Mouse (Mus musculus): ENCODE measurements around the gene Mlh3. TPM values are rescaled to one million over a fixed set of nuclear protein-coding genes. Genes with fewer than 3 reads are reported as not detected.

The Mlh3 gene
- polyA plus RNA-seq, 1 experiment from 2014 or later: 8.8 TPM

GRCm38 (mm10) chr12:85297345-85297997 is 27.1 kb upstream of the Mlh3 start:
- ATAC-seq (ENCODE audit: insufficient read depth) (no peak), DNase-seq (no peak)
- Histone ChIP-seq H3K36me3 (ENCODE audit: insufficient read depth) (peaks cover 25% of the 10 kb centered on the region), H3K27me3 (ENCODE audit: insufficient read depth, low read length) (no peaks in the 10 kb centered on the region), H3K9me3 (ENCODE audit: low read depth, low read length) (peaks cover 11% of the 10 kb centered on the region; the same call in 1 of the 2 replicates), H3K4me1 (ENCODE audit: insufficient read depth) (peaks cover 5% of the 10 kb centered on the region), H3K27ac (ENCODE audit: low read depth) (no peak overlapping the region), H3K4me3 (ENCODE audit: low read depth, low read length) (no peak overlapping the region), H3K4me2 (no peak overlapping the region), H3K9ac (no peak overlapping the region)
- WGBS: 70% methylated on average over 10 of the region's 10 CpGs
- TF ChIP-seq CTCF (IDR thresholded peaks at IDR 0.05; ENCODE audit: low read depth): no peak

DNA sequence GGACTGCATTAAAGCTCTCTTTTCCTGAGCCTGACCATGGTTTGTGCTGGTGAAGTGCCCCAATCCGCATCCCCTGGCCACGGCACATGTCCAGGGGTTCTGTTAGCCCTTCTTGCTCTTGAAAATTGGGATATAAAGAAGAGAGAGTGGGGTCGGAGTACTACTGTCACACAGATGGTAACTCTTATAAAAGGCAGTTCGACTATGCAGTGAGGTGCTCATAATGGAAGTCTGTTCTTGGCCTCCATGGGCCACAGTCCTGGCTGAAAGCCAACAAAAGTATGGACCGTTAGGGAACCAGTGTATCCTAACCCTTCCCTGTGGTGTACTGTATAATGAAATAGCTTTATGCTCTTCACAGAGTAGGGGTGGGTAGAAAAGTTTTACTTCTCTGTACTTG is 26.5 kb upstream of the Mlh3 start:
- WGBS: 78% methylated on average over 5 of the region's 5 CpGs
- no peak for ATAC-seq (ENCODE audit: insufficient read depth)

GRCm38 (mm10) chr12:85295506-85295905 is 25.1 kb upstream of the Mlh3 start:
- peaks cover 5% of the 10 kb centered on the region for H3K4me1 ChIP-seq (ENCODE audit: insufficient read depth)
- peaks cover 6% of the 10 kb centered on the region for H3K36me3 ChIP-seq (ENCODE audit: insufficient read depth)
- DNase-seq: no peak
- H3K9me3 ChIP-seq (ENCODE audit: low read depth, low read length): peaks cover 11% of the 10 kb centered on the region; the same call in 1 of the 2 replicates
- H3K4me3 ChIP-seq (ENCODE audit: low read depth, low read length): no peak overlapping the region
- no peaks in the 10 kb centered on the region for H3K27me3 ChIP-seq (ENCODE audit: insufficient read depth, low read length)
- H3K27ac ChIP-seq (ENCODE audit: low read depth): no peak overlapping the region
- TF ChIP-seq CTCF (IDR thresholded peaks at IDR 0.05; ENCODE audit: low read depth): no peak
- no peak for ATAC-seq (ENCODE audit: insufficient read depth)
- 84% methylated on average over 2 of the region's 2 CpGs for WGBS
- H3K9ac ChIP-seq: no peak overlapping the region
- H3K4me2 ChIP-seq: no peak overlapping the region

More for the DNA sequence above, 26.5 kb upstream of the Mlh3 start:
- DNase-seq: no peak
- H3K9ac ChIP-seq: no peak overlapping the region
- H3K27me3 ChIP-seq (ENCODE audit: insufficient read depth, low read length): no peaks in the 10 kb centered on the region
- H3K4me3 ChIP-seq (ENCODE audit: low read depth, low read length): no peak overlapping the region
- H3K36me3 ChIP-seq (ENCODE audit: insufficient read depth): peaks cover 20% of the 10 kb centered on the region
- no peak overlapping the region for H3K27ac ChIP-seq (ENCODE audit: low read depth)
- H3K9me3 ChIP-seq (ENCODE audit: low read depth, low read length): peaks cover 11% of the 10 kb centered on the region; the same call in 1 of the 2 replicates
- TF ChIP-seq CTCF (IDR thresholded peaks at IDR 0.05; ENCODE audit: low read depth): no peak
- H3K4me2 ChIP-seq: no peak overlapping the region
- peaks cover 5% of the 10 kb centered on the region for H3K4me1 ChIP-seq (ENCODE audit: insufficient read depth)

DNA sequence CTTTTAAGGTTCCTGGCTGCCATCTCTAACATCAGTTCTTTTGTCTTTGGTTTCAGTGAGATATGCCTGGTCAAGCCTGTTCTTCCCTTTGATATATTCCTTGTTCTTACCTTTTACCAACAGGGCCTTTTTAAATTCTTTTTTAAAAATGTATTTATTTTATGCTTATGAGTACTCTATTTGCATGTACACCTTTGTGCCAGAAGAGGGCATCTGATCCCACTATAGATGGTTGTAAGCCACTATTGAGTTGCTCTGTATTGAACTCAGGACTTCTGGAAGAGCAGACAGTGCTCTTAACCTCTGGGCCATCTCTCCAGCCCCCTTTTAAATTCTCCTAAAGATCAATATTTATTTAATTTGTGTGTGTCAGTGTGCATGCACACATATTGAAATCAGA is 22.5 kb upstream of the Mlh3 start:
- H3K27ac ChIP-seq (ENCODE audit: low read depth): no peak overlapping the region
- H3K9me3 ChIP-seq (ENCODE audit: low read depth, low read length): peaks cover 11% of the 10 kb centered on the region; the same call in 1 of the 2 replicates
- no peaks in the 10 kb centered on the region for H3K27me3 ChIP-seq (ENCODE audit: insufficient read depth, low read length)
- H3K4me3 ChIP-seq (ENCODE audit: low read depth, low read length): no peak overlapping the region
- ATAC-seq (ENCODE audit: insufficient read depth) (no peak), DNase-seq (no peak)
- H3K9ac ChIP-seq: no peak overlapping the region
- TF ChIP-seq CTCF (IDR thresholded peaks at IDR 0.05; ENCODE audit: low read depth): no peak
- H3K4me2 ChIP-seq: no peak overlapping the region
- H3K4me1 ChIP-seq (ENCODE audit: insufficient read depth): 0 out of 2 replicates have a peak, but pooled peaks cover 7% of the 10 kb centered on the region
- no peaks in the 10 kb centered on the region for H3K36me3 ChIP-seq (ENCODE audit: insufficient read depth)

DNA sequence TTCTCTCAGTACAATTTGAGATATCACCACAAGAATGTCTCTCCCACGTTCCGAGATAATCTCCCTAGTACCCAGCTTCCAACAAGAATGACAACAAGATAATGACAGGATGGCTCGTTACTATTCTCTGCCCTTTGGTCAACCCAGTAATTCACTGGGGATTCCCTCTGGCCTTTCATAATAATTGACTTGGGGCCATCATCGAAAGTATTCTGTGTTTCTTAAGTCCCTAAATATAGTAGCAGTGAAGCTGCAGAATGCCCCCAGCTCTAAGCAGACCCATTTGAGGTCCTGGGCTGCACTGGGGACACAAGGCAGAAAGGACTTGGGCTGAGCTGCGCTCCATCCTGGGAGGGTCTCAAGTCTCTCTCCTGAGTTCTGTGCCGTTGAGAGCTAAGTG is 21.9 kb upstream of the Mlh3 start:
- WGBS: 77% methylated on average over 6 of the region's 6 CpGs
- TF ChIP-seq CTCF (IDR thresholded peaks at IDR 0.05; ENCODE audit: low read depth): no peak
- no peak for DNase-seq

GRCm38 (mm10) chr12:85291541-85291940 is 21.1 kb upstream of the Mlh3 start:
- Histone ChIP-seq H3K27ac (ENCODE audit: low read depth) (no peak overlapping the region), H3K9ac (no peak overlapping the region), H3K4me1 (ENCODE audit: insufficient read depth) (0 out of 2 replicates have a peak, but pooled peaks cover 7% of the 10 kb centered on the region), H3K27me3 (ENCODE audit: insufficient read depth, low read length) (no peaks in the 10 kb centered on the region), H3K4me2 (no peak overlapping the region), H3K36me3 (ENCODE audit: insufficient read depth) (no peaks in the 10 kb centered on the region), H3K9me3 (ENCODE audit: low read depth, low read length) (peaks cover 11% of the 10 kb centered on the region; the same call in 1 of the 2 replicates), H3K4me3 (ENCODE audit: low read depth, low read length) (no peak overlapping the region)
- ATAC-seq (ENCODE audit: insufficient read depth) (no peak), DNase-seq (no peak)
- TF ChIP-seq CTCF (IDR thresholded peaks at IDR 0.05; ENCODE audit: low read depth): no peak

More for the DNA sequence above, 21.9 kb upstream of the Mlh3 start:
- peaks cover 11% of the 10 kb centered on the region; the same call in 1 of the 2 replicates for H3K9me3 ChIP-seq (ENCODE audit: low read depth, low read length)
- H3K4me1 ChIP-seq (ENCODE audit: insufficient read depth): 0 out of 2 replicates have a peak, but pooled peaks cover 7% of the 10 kb centered on the region
- no peak overlapping the region for H3K4me2 ChIP-seq
- H3K9ac ChIP-seq: no peak overlapping the region
- no peaks in the 10 kb centered on the region for H3K36me3 ChIP-seq (ENCODE audit: insufficient read depth)
- no peak overlapping the region for H3K4me3 ChIP-seq (ENCODE audit: low read depth, low read length)
- no peak overlapping the region for H3K27ac ChIP-seq (ENCODE audit: low read depth)
- no peak for ATAC-seq (ENCODE audit: insufficient read depth)
- H3K27me3 ChIP-seq (ENCODE audit: insufficient read depth, low read length): no peaks in the 10 kb centered on the region

DNA sequence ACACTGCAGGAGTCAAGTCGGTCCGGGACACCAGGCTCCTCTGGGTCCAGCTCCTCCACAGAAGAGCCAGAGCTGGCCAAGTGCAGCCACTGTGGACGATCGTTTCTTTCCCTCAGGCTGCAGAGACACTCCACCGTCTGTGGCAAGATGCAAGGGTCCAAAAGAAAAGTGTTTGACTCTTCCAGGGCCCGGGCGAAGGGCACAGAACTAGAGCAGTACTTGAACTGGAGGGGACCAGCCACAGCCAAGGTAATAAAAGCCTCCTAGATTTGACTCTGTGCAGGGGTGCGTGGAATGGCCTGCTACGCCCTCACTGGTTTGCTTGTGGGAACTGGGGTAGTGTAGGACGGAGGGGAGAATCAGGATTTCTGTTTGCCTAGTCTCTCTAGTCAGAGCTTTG is 20.2 kb upstream of the Mlh3 start:
- Histone ChIP-seq H3K9me3 (ENCODE audit: low read depth, low read length) (peaks cover 11% of the 10 kb centered on the region; the same call in 1 of the 2 replicates), H3K4me1 (ENCODE audit: insufficient read depth) (0 out of 2 replicates have a peak, but pooled peaks cover 7% of the 10 kb centered on the region), H3K36me3 (ENCODE audit: insufficient read depth) (no peaks in the 10 kb centered on the region), H3K27me3 (ENCODE audit: insufficient read depth, low read length) (no peaks in the 10 kb centered on the region), H3K4me2 (no peak overlapping the region), H3K27ac (ENCODE audit: low read depth) (no peak overlapping the region), H3K9ac (no peak overlapping the region), H3K4me3 (ENCODE audit: low read depth, low read length) (no peak overlapping the region)
- ATAC-seq (ENCODE audit: insufficient read depth) (no peak), DNase-seq (no peak)
- no peak for TF ChIP-seq CTCF (IDR thresholded peaks at IDR 0.05; ENCODE audit: low read depth)
- 79% methylated on average over 10 of the region's 10 CpGs for WGBS

All from lung, embryonic 14.5 days (tissue).